Mouse (Mus musculus): ENCODE measurements at regions not wholly inside any gene's neighbourhood (a gene's known extent, or its start where the extent isn't known, plus 50 kb on each side); places are given as distances from the start of the nearest gene placed in this dataset.

DNA sequence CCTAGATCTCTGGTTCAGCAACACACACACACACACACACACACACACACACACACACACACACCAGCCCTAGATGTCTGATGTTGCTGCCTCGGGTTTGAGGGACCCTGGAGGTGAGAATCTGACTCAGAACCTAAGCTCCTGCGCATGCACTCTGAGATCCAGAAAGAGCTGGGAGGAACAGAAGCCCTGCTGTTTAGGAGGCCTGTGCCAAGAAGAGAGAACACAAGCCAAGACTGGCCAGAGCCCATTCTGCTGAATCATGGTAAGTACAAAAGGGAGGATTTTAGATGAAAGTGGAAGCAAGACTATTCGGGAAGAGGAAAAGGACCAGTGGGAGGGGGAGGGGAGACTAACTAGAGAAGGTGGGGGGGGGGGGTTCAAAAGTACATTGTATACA, 132.2 kb upstream of the Dynlrb2 start:
- intact Hi-C loops (cut with DNase I): loop anchor here (10.0 kb wide), 1 partner anchor 1218 kb away; no protein-coding TSS in a partner anchor
- peak; percentile 20 to 45 for DNase-seq (ENCODE audit: extremely low spot score in 1 of 2, low spot score in 2 of 2)
- Histone ChIP-seq H3K27ac (no peak overlapping the region), H3K4me3 (no peak overlapping the region)
- TF ChIP-seq CTCF (IDR thresholded peaks at IDR 0.05): no peak

DNA sequence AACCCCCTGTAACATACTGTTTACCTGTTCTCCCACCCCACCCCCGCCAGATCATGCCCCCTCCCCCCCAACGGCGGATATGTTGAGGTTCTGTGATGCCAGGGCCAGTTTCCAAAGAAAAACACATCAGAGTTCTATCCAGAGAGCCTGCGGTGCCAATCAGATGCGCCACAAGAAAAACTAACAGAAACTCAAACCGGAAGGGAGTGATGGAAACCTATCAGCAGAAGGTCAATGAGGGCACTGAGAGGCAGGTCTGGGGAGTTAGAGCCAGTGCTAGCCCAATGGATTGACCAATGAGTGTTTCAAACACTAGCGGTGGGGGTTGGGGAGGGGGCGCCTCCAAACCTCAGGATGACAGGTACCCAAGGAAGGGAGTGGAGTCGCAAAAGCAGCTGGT, 132.7 kb upstream of the Dynlrb2 start:
- intact Hi-C loops (cut with DNase I): loop anchor here (10.0 kb wide), 1 partner anchor 1217 kb away; no protein-coding TSS in a partner anchor

DNA sequence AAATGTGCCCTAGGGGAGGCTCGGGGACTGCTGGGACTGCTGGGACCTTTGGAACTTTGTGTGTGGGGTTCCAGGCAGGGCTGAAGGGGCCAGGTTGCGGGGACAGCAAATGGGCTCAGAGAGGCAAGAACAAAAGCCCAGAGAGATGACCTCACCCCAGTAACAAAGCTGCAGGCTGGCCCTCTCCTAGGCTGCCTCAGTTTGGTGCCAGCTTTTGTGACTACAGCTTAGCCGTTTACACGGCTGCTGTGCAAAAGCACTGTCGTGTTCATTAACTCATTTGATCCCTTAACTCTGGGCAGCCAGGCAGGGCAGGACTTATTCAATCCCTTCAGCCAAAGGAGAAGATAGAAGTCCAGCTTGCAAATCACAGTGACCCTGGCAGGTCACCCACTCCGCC, 137.3 kb upstream of the Dynlrb2 start:
- intact Hi-C loops (cut with DNase I): no loop called here
- DNase-seq (ENCODE audit: extremely low spot score in 1 of 2, low spot score in 2 of 2): no peak
- TF ChIP-seq CTCF (IDR thresholded peaks at IDR 0.05): no peak
- Histone ChIP-seq H3K27ac (no peak overlapping the region), H3K4me3 (no peak overlapping the region)

More for the DNA sequence above, 132.7 kb upstream of the Dynlrb2 start:
- H3K4me3 ChIP-seq: no peak overlapping the region
- no peak for TF ChIP-seq CTCF (IDR thresholded peaks at IDR 0.05)
- no peak for DNase-seq (ENCODE audit: extremely low spot score in 1 of 2, low spot score in 2 of 2)
- H3K27ac ChIP-seq: no peak overlapping the region

DNA sequence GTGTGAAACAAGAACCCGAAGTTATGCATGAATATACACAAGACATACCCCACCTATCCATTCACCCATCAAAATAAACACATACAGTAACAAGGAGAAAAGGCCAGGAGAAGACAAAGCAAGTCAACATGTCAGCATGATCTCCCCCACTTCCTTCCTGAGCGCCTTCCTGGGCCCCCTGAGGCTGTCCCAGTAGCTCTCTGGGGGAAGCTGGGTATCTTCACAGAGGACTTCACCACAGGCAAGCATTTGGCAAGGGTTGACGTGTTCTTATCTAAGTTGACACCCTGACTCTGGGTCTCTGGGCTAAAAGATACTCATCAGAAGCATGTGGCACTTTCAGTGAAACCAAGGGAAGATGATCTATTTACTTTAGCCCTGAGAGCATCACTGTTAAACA, 138.1 kb upstream of the Dynlrb2 start:
- DNase-seq (ENCODE audit: extremely low spot score in 1 of 2, low spot score in 2 of 2): no peak
- intact Hi-C loops (cut with DNase I): no loop called here
- no peak for TF ChIP-seq CTCF (IDR thresholded peaks at IDR 0.05)
- H3K4me3 ChIP-seq: no peak overlapping the region
- no peak overlapping the region for H3K27ac ChIP-seq

DNA sequence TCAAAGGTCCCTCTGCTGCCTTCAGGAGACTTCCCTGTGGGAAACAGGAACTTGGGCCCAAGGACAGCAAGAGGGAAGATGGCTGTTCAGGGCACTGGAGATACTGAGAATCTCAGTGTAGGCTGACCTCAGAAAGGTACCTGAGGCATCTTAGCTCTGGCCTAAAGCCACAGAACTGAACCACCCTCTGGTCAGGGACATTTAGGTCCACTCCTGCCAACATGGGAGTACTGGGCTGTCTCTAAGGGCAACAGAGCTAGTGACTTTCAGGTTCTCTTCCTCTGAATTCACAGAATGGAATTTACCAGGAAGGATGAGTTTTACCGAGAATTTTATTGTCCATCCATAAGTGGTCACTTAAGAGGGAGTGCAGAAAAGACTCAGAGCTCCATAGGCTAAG, 140.0 kb upstream of the Dynlrb2 start:
- DNase-seq (ENCODE audit: extremely low spot score in 1 of 2, low spot score in 2 of 2): no peak
- H3K4me3 ChIP-seq: no peak overlapping the region
- intact Hi-C loops (cut with DNase I): no loop called here
- no peak overlapping the region for H3K27ac ChIP-seq
- TF ChIP-seq CTCF (IDR thresholded peaks at IDR 0.05): no peak

DNA sequence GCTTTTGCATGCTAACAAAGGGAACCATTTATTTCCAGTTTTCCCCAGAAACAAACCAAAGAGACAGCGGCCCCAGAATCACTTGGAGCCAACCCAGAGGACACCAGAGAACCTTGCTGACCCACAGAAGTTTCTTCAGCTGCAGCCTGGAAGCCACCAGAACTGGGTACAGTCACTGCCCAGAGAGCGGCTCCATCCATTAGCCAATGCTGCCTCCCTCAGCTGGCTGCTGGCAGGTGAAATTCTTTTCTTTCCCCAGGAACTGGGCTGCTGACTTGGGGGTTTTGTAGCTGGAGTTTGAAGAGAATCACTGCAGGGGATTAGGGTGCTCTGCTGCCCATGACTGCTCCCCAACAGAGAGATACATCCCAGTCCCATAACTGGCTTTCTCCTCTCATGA, 140.6 kb upstream of the Dynlrb2 start:
- Histone ChIP-seq H3K4me3 (no peak overlapping the region), H3K27ac (no peak overlapping the region)
- intact Hi-C loops (cut with DNase I): no loop called here
- DNase-seq (ENCODE audit: extremely low spot score in 1 of 2, low spot score in 2 of 2): peak in 1 of 2 experiments; percentile 23
- peak; percentile 51 for TF ChIP-seq CTCF (IDR thresholded peaks at IDR 0.05)

DNA sequence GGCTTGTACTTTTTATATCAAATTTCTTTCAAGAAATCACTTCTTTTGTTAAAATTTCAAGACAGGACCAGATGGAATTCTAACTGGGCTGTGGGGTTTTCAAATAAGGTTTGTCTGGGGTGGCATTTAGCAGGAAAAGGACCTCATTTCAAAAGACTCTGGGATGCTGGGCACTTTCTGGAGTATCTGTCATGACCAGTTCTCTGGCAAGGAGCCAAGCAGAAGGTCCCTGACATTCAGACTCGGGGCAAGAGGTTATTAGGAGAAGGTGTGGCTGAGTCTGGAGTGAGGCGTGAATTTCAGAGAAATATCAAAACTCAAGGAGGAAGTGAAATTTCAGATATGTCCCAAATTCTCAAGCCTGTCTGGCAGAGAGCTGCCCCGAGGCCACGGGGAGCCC, 142.4 kb upstream of the Dynlrb2 start:
- intact Hi-C loops (cut with DNase I): no loop called here
- DNase-seq (ENCODE audit: extremely low spot score in 1 of 2, low spot score in 2 of 2): no peak
- no peak overlapping the region for H3K4me3 ChIP-seq
- TF ChIP-seq CTCF (IDR thresholded peaks at IDR 0.05): no peak
- H3K27ac ChIP-seq: no peak overlapping the region

DNA sequence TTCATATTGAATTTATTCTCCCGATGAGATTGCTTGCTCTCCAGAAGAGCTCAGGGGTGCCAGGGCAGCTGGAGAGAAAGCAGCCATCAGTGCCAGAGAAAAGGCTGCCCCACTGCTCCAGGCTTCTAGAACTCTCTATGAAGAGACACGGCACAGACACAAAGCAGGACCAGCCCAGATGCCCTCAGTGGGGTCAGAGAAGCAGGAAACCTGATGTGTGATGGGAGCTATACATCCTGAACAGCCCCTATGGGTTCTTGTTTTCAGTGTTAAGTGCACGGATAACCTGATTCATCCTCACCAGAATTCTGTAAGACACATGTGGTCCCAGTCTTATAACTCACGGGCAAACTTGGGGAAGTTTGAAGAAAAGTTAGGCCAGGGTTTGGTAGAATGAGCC, 145.0 kb upstream of the Dynlrb2 start:
- no peak for TF ChIP-seq CTCF (IDR thresholded peaks at IDR 0.05)
- H3K27ac ChIP-seq: no peak overlapping the region
- DNase-seq (ENCODE audit: extremely low spot score in 1 of 2, low spot score in 2 of 2): no peak
- no peak overlapping the region for H3K4me3 ChIP-seq
- intact Hi-C loops (cut with DNase I): no loop called here

DNA sequence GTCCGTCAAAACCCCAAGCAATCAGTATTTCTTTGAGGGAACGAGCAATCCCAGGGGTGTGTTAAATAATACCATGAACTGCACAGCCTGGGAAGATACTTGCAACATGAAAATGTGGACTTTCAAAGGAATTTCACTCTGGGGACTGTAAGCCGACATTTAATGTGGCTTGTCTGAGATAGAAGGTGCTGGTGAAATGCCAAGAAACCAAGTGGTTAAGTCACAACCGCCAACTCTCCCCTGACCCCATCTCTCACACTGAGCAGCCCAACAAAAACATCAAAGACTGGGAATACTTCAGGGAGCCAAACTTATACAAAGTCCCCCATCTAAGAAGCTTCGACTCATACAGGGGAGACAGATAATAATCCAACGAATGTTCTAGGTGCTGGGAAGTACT, 150.0 kb upstream of the Dynlrb2 start:
- no peak for DNase-seq (ENCODE audit: extremely low spot score in 1 of 2, low spot score in 2 of 2)
- TF ChIP-seq CTCF (IDR thresholded peaks at IDR 0.05): no peak
- no peak overlapping the region for H3K27ac ChIP-seq
- H3K4me3 ChIP-seq: no peak overlapping the region
- intact Hi-C loops (cut with DNase I): no loop called here

DNA sequence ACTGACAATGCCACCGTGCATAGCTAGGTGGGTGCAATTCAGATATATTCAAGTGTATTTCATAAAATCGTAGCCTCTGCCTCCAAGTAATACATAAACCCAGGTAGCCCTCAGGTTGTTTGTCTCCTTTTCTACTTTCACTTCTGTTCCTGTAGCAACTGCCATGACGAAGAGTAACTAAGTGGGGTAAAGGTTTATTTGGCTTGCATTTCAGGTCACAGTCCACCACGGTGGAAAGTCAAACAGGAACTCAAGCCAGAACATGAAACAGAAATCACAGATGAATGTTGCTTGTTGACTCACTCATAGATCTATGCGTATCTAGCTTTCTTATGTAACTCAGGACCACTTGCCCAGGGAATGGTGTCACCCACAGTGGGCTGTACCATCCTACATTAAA, 150.9 kb upstream of the Dynlrb2 start:
- intact Hi-C loops (cut with DNase I): no loop called here
- no peak for DNase-seq (ENCODE audit: extremely low spot score in 1 of 2, low spot score in 2 of 2)
- no peak overlapping the region for H3K27ac ChIP-seq
- no peak overlapping the region for H3K4me3 ChIP-seq
- no peak for TF ChIP-seq CTCF (IDR thresholded peaks at IDR 0.05)

DNA sequence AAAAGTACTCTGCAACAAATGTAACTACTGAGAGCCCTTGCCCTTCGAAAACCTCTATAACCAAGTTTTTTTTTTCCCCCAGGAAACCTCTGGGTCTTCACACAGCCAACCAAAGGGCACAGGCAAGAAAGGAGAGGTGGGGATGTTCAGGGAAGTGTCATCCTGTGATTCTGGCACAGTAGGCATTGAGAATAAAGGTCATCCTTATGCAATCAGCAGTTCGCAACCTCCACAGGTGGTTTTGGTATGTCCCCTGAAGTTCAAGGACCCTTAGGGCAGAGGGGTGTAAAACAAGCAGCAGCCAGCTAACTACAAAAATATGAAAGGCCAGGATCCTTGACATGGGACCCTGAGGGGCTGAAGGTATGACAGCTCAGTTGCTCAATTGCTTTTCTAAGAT, 152.1 kb upstream of the Dynlrb2 start:
- intact Hi-C loops (cut with DNase I): no loop called here
- no peak for TF ChIP-seq CTCF (IDR thresholded peaks at IDR 0.05)
- no peak for DNase-seq (ENCODE audit: extremely low spot score in 1 of 2, low spot score in 2 of 2)

DNA sequence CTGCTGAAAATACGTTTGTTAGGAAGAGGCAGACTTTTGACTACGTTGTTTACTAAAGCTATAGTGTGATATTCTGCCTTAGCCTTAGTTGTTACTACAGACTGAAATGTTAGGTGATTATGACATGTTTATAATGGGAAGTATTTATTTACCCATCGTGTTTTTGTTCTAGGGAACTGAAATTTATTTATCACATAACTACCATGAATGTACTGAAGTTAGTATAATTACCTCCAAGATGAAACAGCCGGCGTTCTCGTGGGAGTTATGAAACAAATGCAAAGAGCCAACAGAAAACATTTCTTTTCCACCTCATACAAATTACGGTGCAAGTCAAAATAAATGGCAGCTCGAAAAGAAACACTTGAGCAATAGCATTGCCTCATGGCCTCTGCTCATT, 155.8 kb upstream of the Dynlrb2 start:
- TF ChIP-seq CTCF (IDR thresholded peaks at IDR 0.05): no peak
- Histone ChIP-seq H3K4me3 (no peak overlapping the region), H3K27ac (no peak overlapping the region)
- intact Hi-C loops (cut with DNase I): no loop called here
- DNase-seq (ENCODE audit: extremely low spot score in 1 of 2, low spot score in 2 of 2): no peak

More for the DNA sequence above, 152.1 kb upstream of the Dynlrb2 start:
- no peak overlapping the region for H3K27ac ChIP-seq
- no peak overlapping the region for H3K4me3 ChIP-seq

DNA sequence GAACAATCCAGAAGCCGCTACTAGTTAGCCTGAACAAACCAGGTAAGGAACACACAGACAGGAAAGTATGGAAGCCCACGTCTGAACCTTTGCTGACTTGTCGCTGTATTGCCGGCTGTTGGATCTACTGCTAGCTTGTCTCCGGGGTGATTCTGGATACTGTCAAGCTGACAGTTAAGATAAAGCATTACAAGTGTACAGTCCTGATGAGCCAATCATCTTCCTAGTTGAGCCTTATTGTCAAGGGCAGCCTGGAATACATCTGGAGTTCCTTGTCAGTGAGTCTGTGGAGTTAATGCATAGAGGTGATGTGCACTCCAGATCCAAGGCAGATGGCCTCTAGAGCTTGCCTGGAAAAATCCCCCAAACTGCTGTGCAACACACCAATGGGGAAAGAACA, 157.8 kb upstream of the Dynlrb2 start:
- intact Hi-C loops (cut with DNase I): no loop called here
- Histone ChIP-seq H3K27ac (no peak overlapping the region), H3K4me3 (no peak overlapping the region)
- no peak for TF ChIP-seq CTCF (IDR thresholded peaks at IDR 0.05)
- DNase-seq (ENCODE audit: extremely low spot score in 1 of 2, low spot score in 2 of 2): no peak

Data from left cerebral cortex, adult 2 months (tissue).